Mouse (Mus musculus): ENCODE results near the gene Tbc1d8b. TPM values are rescaled to one million over a fixed set of nuclear protein-coding genes. Genes with fewer than 3 reads are reported as not detected.

The Tbc1d8b gene
- 4.6 and 5.2 TPM in 2 replicates for polyA plus RNA-seq (2015; fragmentation: Nextera tagmentation; extraction: Ambion mirVana)

DNA sequence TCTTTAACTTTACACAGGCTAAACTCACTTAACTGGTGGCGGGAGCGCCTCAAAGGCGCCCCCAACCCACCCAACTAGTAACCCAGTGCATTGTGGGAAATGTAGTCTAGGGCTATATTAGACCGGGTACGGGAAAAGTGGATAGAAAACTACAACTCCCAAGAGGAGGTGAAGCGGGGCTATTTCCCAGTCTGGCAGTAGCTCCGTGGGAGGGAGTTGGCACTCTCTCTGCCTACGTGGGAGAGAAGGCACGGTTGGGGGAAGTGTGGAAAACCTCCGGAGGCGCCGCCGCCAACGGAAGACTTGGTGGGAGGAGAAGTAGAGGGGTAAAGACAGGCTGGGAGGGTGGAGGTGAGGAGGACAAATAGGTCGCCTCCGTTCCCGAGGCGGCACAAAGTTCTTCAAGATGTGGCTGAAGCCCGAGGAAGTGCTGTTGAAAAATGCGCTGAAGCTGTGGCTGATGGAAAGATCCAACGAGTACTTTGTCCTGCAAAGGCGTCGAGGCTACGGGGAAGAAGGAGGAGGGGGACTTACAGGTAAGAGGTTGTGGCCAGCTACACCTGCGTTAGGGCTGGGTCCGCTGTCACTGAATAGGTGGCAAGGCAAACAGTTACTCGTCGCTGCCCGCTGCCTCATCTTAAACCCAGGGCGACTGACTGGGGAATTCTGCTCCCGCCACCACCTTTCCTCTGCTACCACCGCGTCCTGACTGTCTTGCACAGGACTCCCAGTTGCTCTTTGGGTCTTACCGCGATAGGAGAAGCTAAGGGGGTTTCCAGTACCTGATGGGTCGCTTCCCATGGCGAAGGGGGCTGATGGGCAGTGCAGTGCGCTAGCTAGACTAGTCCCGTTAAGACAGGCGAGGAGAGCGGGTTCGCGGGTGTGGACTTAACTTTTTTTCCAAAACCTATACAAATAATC, at the start of gene Tbc1d8b:
Gene Tbc1d8b (plus strand): TSS at position 222 of the 921 bp plus-strand sequence.
- Histone ChIP-seq H3K4me3 (replicated peaks) (peak within 1 kb of the TSS; percentile 55), H3K4me2 (replicated peaks) (peak within 1 kb of the TSS; percentile 47), H3K4me1 (no peaks in the 10 kb centered on the region), H3K36me3 (no peaks in the 10 kb centered on the region), H3K27me3 (peaks cover 6% of the 10 kb centered on the region; the same call in 1 of the 2 replicates), H3K27ac (replicated peaks) (peak within 1 kb of the TSS; percentile 58; the same call in 1 of the 2 replicates), H3K9me3 (replicated peaks) (no peaks in the 10 kb centered on the region), H3K9ac (peak within 1 kb of the TSS; percentile 39)
- peak; percentile 98 for ATAC-seq (ENCODE audit: insufficient number of reproducible peaks, low FRiP score, low TSS enrichment, low read depth)
- 12% methylated on average over 43 of the region's 43 CpGs for WGBS

GRCm38 (mm10) chrX:139639744-139640143, 45.1 kb upstream of the Tbc1d8b start:
- H3K4me2 ChIP-seq (replicated peaks): no peak overlapping the region
- H3K4me3 ChIP-seq (replicated peaks): no peak overlapping the region
- WGBS: 39% methylated on average over 2 of the region's 2 CpGs
- no peak overlapping the region for H3K9ac ChIP-seq
- no peaks in the 10 kb centered on the region for H3K27me3 ChIP-seq
- no peaks in the 10 kb centered on the region for H3K4me1 ChIP-seq
- no peak overlapping the region for H3K27ac ChIP-seq (replicated peaks)
- H3K36me3 ChIP-seq: no peaks in the 10 kb centered on the region
- no peak for ATAC-seq (ENCODE audit: insufficient number of reproducible peaks, low FRiP score, low TSS enrichment, low read depth)
- H3K9me3 ChIP-seq (replicated peaks): no peaks in the 10 kb centered on the region

- Histone ChIP-seq H3K4me2 (replicated peaks) (no peak overlapping the region), H3K36me3 (no peaks in the 10 kb centered on the region), H3K27me3 (no peaks in the 10 kb centered on the region), H3K4me3 (replicated peaks) (no peak overlapping the region), H3K27ac (replicated peaks) (no peak overlapping the region), H3K4me1 (no peaks in the 10 kb centered on the region), H3K9me3 (replicated peaks) (no peaks in the 10 kb centered on the region), H3K9ac (no peak overlapping the region)
- no peak for ATAC-seq (ENCODE audit: insufficient number of reproducible peaks, low FRiP score, low TSS enrichment, low read depth)
Measured at GRCm38 (mm10) chrX:139640418-139640817, 44.4 kb upstream of the Tbc1d8b start.

- no peak for ATAC-seq (ENCODE audit: insufficient number of reproducible peaks, low FRiP score, low TSS enrichment, low read depth)
- Histone ChIP-seq H3K27me3 (no peaks in the 10 kb centered on the region), H3K9me3 (replicated peaks) (no peaks in the 10 kb centered on the region), H3K4me2 (replicated peaks) (no peak overlapping the region), H3K27ac (replicated peaks) (no peak overlapping the region), H3K4me3 (replicated peaks) (no peak overlapping the region), H3K36me3 (no peaks in the 10 kb centered on the region), H3K4me1 (no peaks in the 10 kb centered on the region), H3K9ac (no peak overlapping the region)
- 74% methylated on average over 5 of the region's 5 CpGs for WGBS
Measured at GRCm38 (mm10) chrX:139652226-139652625, 32.6 kb upstream of the Tbc1d8b start.

DNA sequence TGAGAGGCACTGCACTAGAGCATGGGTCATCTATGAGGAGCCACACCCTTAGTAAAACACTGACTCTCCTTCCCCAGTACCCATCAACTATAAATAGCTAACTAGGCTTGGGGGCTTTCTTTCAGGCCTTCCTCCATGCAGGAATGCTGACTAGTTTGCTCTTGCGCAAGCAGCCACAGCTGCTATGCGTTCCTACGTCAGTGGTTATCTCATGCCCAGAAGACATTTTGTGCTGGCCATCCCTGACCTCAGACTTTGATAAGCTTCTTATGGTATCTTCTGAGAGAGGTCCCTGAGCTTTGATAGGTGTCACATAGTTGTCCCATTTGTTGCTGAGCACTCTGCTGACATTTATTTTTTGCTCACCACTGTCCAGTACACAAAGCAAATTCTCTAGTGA, 31.5 kb upstream of the Tbc1d8b start:
- Histone ChIP-seq H3K36me3 (no peaks in the 10 kb centered on the region), H3K27ac (replicated peaks) (no peak overlapping the region), H3K9ac (no peak overlapping the region), H3K27me3 (no peaks in the 10 kb centered on the region), H3K4me2 (replicated peaks) (no peak overlapping the region), H3K4me3 (replicated peaks) (no peak overlapping the region), H3K9me3 (replicated peaks) (no peaks in the 10 kb centered on the region), H3K4me1 (no peaks in the 10 kb centered on the region)
- 80% methylated on average over 3 of the region's 3 CpGs for WGBS
- no peak for ATAC-seq (ENCODE audit: insufficient number of reproducible peaks, low FRiP score, low TSS enrichment, low read depth)

GRCm38 (mm10) chrX:139654350-139655063, 30.3 kb upstream of the Tbc1d8b start:
- Histone ChIP-seq H3K4me3 (replicated peaks) (no peak overlapping the region), H3K36me3 (no peaks in the 10 kb centered on the region), H3K27me3 (no peaks in the 10 kb centered on the region), H3K9me3 (replicated peaks) (no peaks in the 10 kb centered on the region), H3K9ac (no peak overlapping the region), H3K4me1 (no peaks in the 10 kb centered on the region), H3K27ac (replicated peaks) (no peak overlapping the region), H3K4me2 (replicated peaks) (no peak overlapping the region)
- WGBS: 61% methylated on average over 5 of the region's 5 CpGs
- no peak for ATAC-seq (ENCODE audit: insufficient number of reproducible peaks, low FRiP score, low TSS enrichment, low read depth)

GRCm38 (mm10) chrX:139662111-139662510, 22.7 kb upstream of the Tbc1d8b start:
- H3K4me2 ChIP-seq (replicated peaks): no peak overlapping the region
- H3K4me3 ChIP-seq (replicated peaks): no peak overlapping the region
- no peaks in the 10 kb centered on the region for H3K9me3 ChIP-seq (replicated peaks)
- 22% methylated on average over 1 of the region's 1 CpGs for WGBS
- H3K27ac ChIP-seq (replicated peaks): no peak overlapping the region
- no peaks in the 10 kb centered on the region for H3K36me3 ChIP-seq
- no peak overlapping the region for H3K9ac ChIP-seq
- ATAC-seq (ENCODE audit: insufficient number of reproducible peaks, low FRiP score, low TSS enrichment, low read depth): no peak
- no peaks in the 10 kb centered on the region for H3K27me3 ChIP-seq
- H3K4me1 ChIP-seq: no peaks in the 10 kb centered on the region

DNA sequence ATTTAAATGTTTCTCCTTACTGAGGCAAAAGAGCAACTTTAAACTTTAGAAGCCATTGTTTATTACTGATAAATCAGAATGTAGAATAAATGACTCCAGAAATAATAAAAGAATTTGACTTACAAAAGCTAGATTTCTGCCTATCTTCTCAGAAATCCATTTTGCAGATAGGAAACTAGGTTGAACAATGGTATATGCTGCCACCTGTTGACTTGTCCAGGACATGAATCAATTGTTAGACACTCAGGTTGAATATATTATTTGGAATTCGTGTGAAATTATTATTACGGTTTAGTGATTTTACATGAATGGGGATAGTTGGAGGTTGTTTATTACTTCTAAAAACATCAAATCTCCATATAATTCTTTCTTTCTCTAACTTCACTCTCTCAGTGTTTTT, 19.0 kb upstream of the Tbc1d8b start:
- no peaks in the 10 kb centered on the region for H3K4me1 ChIP-seq
- H3K4me3 ChIP-seq (replicated peaks): no peak overlapping the region
- H3K9ac ChIP-seq: no peak overlapping the region
- H3K27me3 ChIP-seq: no peaks in the 10 kb centered on the region
- no peak for ATAC-seq (ENCODE audit: insufficient number of reproducible peaks, low FRiP score, low TSS enrichment, low read depth)
- WGBS: 60% methylated on average over 2 of the region's 2 CpGs
- no peaks in the 10 kb centered on the region for H3K36me3 ChIP-seq
- H3K4me2 ChIP-seq (replicated peaks): no peak overlapping the region
- no peak overlapping the region for H3K27ac ChIP-seq (replicated peaks)
- no peaks in the 10 kb centered on the region for H3K9me3 ChIP-seq (replicated peaks)

GRCm38 (mm10) chrX:139684410-139684774, 404 bp upstream of the Tbc1d8b start:
- 19% methylated on average over 8 of the region's 8 CpGs for WGBS
- no peaks in the 10 kb centered on the region for H3K9me3 ChIP-seq (replicated peaks)
- no peaks in the 10 kb centered on the region for H3K36me3 ChIP-seq
- peak; percentile 39; the same call in 1 of the 2 replicates for ATAC-seq (ENCODE audit: insufficient number of reproducible peaks, low FRiP score, low TSS enrichment, low read depth)
- H3K4me1 ChIP-seq: no peaks in the 10 kb centered on the region
- H3K4me3 ChIP-seq (replicated peaks): peak overlapping the region; percentile 55
- H3K9ac ChIP-seq: no peak overlapping the region
- H3K27ac ChIP-seq (replicated peaks): peak overlapping the region; percentile 58; the same call in 1 of the 2 replicates
- peak overlapping the region; percentile 47 for H3K4me2 ChIP-seq (replicated peaks)
- peaks cover 6% of the 10 kb centered on the region; the same call in 1 of the 2 replicates for H3K27me3 ChIP-seq

- Histone ChIP-seq H3K9me3 (replicated peaks) (no peaks in the 10 kb centered on the region), H3K4me1 (no peaks in the 10 kb centered on the region), H3K9ac (no peak within 1 kb of the TSS), H3K4me3 (replicated peaks) (no peak within 1 kb of the TSS), H3K27me3 (no peaks in the 10 kb centered on the region), H3K27ac (replicated peaks) (no peak within 1 kb of the TSS), H3K36me3 (no peaks in the 10 kb centered on the region), H3K4me2 (replicated peaks) (no peak within 1 kb of the TSS)
- WGBS: 95% methylated on average over 8 of the region's 8 CpGs
- no peak for ATAC-seq (ENCODE audit: insufficient number of reproducible peaks, low FRiP score, low TSS enrichment, low read depth)
Measured at GRCm38 (mm10) chrX:139714381-139714780, 29.6 kb downstream of the Tbc1d8b start, which contains the start of gene Gm15013. TSS of gene Gm15013 (minus strand) at chrX:139714481.

DNA sequence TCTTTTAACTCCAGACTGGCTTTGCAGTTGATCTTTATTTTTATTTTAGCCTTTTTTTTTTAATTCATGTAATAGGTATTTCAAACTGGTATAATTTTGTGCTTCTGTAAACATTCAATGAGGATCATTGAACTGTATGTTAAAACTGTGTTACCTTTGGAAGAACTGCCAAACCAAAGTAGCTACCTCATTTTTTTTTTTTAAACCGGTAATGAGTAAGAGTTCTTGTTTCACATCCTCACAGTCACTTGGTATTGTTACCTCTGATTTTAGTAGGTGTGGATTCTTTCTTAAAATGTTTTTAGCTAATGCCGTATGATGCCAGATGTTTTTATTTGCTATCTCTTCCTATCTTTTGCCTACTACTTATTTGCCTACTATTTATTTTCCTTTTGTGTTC, 37.6 kb downstream of the Tbc1d8b start:
- Histone ChIP-seq H3K4me2 (replicated peaks) (no peak overlapping the region), H3K9ac (no peak overlapping the region), H3K4me1 (no peaks in the 10 kb centered on the region), H3K36me3 (no peaks in the 10 kb centered on the region), H3K9me3 (replicated peaks) (no peaks in the 10 kb centered on the region), H3K27ac (replicated peaks) (no peak overlapping the region), H3K27me3 (no peaks in the 10 kb centered on the region), H3K4me3 (replicated peaks) (no peak overlapping the region)
- WGBS: 86% methylated on average over 2 of the region's 2 CpGs
- no peak for ATAC-seq (ENCODE audit: insufficient number of reproducible peaks, low FRiP score, low TSS enrichment, low read depth)
